Mouse (Mus musculus): ENCODE results near the gene Adra1b. TPM values are rescaled to one million over a fixed set of nuclear protein-coding genes. Genes with fewer than 3 reads are reported as not detected.

Gene Adra1b
- total RNA-seq, 2 experiments from 2014 or later: 8.8 to 10.4 TPM

GRCm38 (mm10) chr11:43751542-43751941, 149.5 kb downstream of the Adra1b start:
- intact Hi-C loops (cut with DNase I): no loop called here
- DNase-seq: no peak

GRCm38 (mm10) chr11:43747233-43748226, 153.5 kb downstream of the Adra1b start, which contains the start of gene Ttc1:
Gene Ttc1 (minus strand): TSS chr11:43748008.
- peak; percentile 96 for DNase-seq
- intact Hi-C loops (cut with DNase I): loop anchor here (10.0 kb wide), 1 partner anchor 253 kb away; no protein-coding TSS in a partner anchor

GRCm38 (mm10) chr11:43728737-43729301, 172.2 kb downstream of the Adra1b start:
- intact Hi-C loops (cut with DNase I): no loop called here
- DNase-seq: no peak

GRCm38 (mm10) chr11:43727796-43728195, 173.2 kb downstream of the Adra1b start:
- intact Hi-C loops (cut with DNase I): no loop called here
- DNase-seq: no peak

Other genes starting within 250 kb of the Adra1b start
- gene Pwwp2a, start 219.2 kb downstream of the Adra1b start, total RNA-seq (2021): 10 to 100 TPM; 61.1 to 70.5 TPM
- gene Ttc1, start 153.2 kb downstream of the Adra1b start, total RNA-seq (2021): 10 to 100 TPM; 43.7 to 46.8 TPM